Mouse (Mus musculus): ENCODE results near the gene Gramd4. TPM values are rescaled to one million over a fixed set of nuclear protein-coding genes. Genes with fewer than 3 reads are reported as not detected.

Gene Gramd4
- polyA plus RNA-seq, 1 experiment from 2014 or later: 8.9 TPM

Other genes with a start within 250 kb of the Gramd4 start
- gene Cdpf1, start 246.0 kb upstream of the Gramd4 start, polyA plus RNA-seq (2014; fragmentation: Nextera tagmentation; extraction: Ambion mirVana): 18.1 and 21.8 TPM in 2 replicates
- 0.07 and 0.15 TPM in 2 replicates for gene Pkdrej, start 236.0 kb upstream of the Gramd4 start, polyA plus RNA-seq (2014; fragmentation: Nextera tagmentation; extraction: Ambion mirVana)
- 1.9 and 2.4 TPM in 2 replicates for gene Ttc38, start 225.4 kb upstream of the Gramd4 start, polyA plus RNA-seq (2014; fragmentation: Nextera tagmentation; extraction: Ambion mirVana)
- 38.6 and 43.7 TPM in 2 replicates for gene Gtse1, start 197.9 kb upstream of the Gramd4 start, polyA plus RNA-seq (2014; fragmentation: Nextera tagmentation; extraction: Ambion mirVana)
- gene Trmu, start 178.4 kb upstream of the Gramd4 start, polyA plus RNA-seq (2014; fragmentation: Nextera tagmentation; extraction: Ambion mirVana): 29.9 and 33.5 TPM in 2 replicates
- 4.1 and 4.9 TPM in 2 replicates for gene Celsr1, start 23.9 kb upstream of the Gramd4 start, polyA plus RNA-seq (2014; fragmentation: Nextera tagmentation; extraction: Ambion mirVana)
- gene Cerk, start 128.4 kb downstream of the Gramd4 start, polyA plus RNA-seq (2014; fragmentation: Nextera tagmentation; extraction: Ambion mirVana): 17.3 and 19.9 TPM in 2 replicates
- 6.7 and 8.1 TPM in 2 replicates for gene Tbc1d22a, start 156.8 kb downstream of the Gramd4 start, polyA plus RNA-seq (2014; fragmentation: Nextera tagmentation; extraction: Ambion mirVana)

All from midbrain, embryonic 11.5 days (tissue).